Mouse (Mus musculus): Measurements from ENCODE around the gene Josd2.

The Josd2 gene

DNA sequence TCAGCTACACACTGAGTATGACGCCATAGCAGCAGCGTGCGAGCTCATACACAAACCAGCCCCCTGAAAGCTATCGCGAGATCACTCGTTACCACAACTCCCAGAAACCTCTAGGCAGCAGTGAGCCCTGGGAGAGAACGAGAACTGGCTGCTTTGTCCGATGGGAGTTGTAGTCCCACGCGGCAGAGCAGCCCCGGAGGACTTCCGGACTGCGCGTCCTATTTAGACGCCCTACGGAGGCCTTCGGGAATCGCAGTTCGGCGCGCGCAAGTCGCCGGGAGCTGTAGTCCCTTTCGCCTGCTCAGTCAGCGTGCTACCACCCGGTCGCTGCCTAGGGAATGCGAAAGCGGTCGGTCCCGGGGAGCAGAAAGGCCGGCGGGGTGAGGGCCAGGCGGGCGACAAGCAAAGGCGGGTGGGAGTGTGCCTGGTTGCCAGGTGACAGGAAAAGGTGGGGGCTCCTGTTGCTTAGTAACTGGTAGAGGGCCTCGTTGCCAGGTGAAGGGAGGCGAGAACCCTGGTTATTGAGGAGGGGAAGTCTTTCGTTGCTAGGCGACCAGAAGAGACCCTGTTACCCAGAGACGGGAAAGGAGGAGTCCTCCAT lies at the start of gene Josd2:
Gene Josd2, plus strand, starts transcription at position 170 of the 601 bp plus-strand sequence.
- DNase-seq (ENCODE audit: low spot score): peak; percentile 98

- no peak for DNase-seq (ENCODE audit: low spot score)
Observed at GRCm38 (mm10) chr7:44427666-44428065, 40.1 kb upstream of the Josd2 start.

DNA sequence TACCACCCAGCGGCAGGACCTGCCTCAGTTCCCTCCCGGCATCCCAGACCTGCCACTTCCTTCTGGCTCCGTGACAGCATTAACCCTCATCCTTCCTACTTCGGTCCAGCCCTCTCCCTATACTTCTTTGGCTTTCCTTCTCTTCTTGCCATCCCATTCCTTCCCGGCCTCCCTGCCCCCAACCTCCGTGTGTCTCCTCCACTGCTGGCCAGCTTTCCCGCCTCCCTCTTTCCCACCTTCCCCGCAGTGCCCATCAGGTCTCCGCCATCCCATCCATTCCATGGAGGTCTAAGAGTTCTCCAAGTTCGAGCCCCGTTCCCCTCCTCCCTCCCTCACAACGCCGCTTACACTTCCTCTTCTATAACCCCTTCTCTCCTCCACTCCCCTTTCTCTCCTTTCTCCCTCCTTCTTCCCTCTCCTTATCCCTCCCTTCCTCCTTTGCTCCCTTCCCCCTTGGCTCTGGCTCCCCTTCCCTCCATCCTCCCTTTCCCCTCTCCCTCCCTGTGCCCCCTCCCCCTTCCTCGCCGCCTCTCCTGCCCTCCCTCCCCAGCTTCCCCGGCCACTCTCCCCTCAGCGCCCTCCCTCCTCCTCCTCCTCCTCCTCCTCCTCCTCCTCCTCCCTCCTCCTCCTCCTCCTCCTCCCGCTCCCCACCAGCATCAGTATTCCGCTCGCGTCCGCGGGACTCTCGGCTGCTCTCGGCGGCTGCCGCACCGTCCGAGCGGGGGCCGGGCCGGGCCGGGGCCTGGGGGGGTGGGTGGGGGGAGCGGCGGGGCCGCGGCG lies 39.4 kb upstream of the Josd2 start:
- no peak for DNase-seq (ENCODE audit: low spot score)

GRCm38 (mm10) chr7:44428968-44429521 lies 38.7 kb upstream of the Josd2 start, which contains the start of gene Lrrc4b:
Gene Lrrc4b (plus strand): TSS chr7:44429018.
- no peak for DNase-seq (ENCODE audit: low spot score)

- no peak for DNase-seq (ENCODE audit: low spot score)
Observed at GRCm38 (mm10) chr7:44429534-44430488, 38.0 kb upstream of the Josd2 start.

DNA sequence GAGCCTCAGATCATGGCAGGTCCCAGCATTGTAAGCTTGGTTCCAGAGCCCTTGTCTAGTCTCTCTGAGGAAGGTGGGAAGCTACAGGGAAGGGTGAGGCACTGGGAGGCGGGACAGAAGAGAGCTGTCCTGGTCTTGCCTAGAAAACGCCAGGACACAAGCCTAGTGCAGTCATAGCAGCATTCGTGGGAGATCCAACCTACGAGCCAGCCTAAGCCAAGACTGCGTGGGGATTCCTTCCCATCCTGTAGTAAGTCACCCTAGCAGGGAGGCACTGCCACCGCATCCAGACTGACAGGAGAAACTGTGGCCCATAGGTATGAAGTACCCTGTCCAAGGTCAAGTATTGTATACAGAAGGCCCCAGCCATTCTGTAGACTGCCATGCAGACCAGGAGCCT lies 35.2 kb upstream of the Josd2 start:
- DNase-seq (ENCODE audit: low spot score): no peak

DNA sequence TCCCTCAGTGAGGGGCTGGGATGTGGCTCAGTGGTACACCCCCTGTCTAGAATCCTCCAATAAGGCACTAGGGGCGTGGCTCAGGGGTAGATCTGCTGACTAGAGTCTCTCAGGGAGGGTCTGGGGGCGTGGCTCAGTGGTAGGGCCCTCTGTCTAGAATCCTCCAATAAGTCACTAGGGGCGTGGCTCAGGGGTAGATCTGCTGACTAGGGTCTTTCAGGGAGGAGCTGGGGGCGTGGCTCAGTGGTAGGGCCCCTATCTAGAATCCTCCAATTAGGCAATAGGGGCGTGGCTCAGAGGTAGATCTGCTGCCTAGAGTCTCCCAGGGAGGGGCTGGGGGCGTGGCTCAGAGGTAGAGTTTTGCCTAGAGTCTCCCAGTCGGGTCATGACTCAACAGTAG lies 34.4 kb upstream of the Josd2 start:
- no peak for DNase-seq (ENCODE audit: low spot score)

- DNase-seq (ENCODE audit: low spot score): no peak
Observed at GRCm38 (mm10) chr7:44434089-44434488, 33.7 kb upstream of the Josd2 start.

DNA sequence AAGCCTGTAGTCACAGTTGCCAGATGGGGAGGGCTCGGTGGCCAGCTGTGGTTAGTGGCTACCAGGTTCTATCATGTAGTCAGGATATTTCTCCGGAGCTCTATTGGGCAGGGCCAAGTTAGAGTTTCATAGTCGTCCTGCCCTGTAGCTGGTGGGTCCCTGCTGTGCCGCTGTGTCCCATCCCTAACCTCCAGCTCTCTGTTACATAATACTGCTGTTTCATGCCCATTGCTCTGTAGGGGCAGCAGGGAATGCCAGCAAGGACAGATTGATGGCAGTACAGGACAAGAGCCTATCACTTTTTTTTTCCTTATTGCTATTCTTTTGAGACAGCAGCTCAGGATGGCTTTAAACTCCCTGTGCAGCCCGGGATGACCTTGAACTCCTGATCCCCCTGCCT lies 32.0 kb upstream of the Josd2 start:
- no peak for DNase-seq (ENCODE audit: low spot score)

GRCm38 (mm10) chr7:44436267-44436666 lies 31.5 kb upstream of the Josd2 start:
- no peak for DNase-seq (ENCODE audit: low spot score)

DNA sequence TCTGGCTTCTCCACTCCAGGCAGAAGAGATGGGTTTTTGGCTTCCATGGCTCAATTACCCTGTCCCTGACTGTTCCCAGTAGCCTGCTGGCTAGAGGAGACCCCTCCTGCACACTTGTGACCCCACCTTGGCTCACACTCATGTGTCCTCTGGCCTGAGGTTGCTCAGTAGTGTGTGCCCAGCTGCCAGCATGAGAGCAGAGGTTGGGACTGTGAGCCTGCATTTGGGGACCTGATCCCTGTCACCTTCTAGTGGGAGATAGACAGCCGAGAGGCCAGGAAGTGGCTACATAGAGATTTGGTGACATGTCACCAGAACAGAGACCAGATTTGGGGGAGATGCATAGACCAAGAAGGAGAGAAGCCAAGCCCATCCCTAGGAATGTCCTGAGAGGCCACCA lies 30.6 kb upstream of the Josd2 start:
- no peak for DNase-seq (ENCODE audit: low spot score)

GRCm38 (mm10) chr7:44437933-44438332 lies 29.8 kb upstream of the Josd2 start:
- no peak for DNase-seq (ENCODE audit: low spot score)

GRCm38 (mm10) chr7:44439696-44440095 lies 28.1 kb upstream of the Josd2 start:
- no peak for DNase-seq (ENCODE audit: low spot score)

GRCm38 (mm10) chr7:44440479-44440878 lies 27.3 kb upstream of the Josd2 start:
- no peak for DNase-seq (ENCODE audit: low spot score)

- DNase-seq (ENCODE audit: low spot score): no peak
Observed at GRCm38 (mm10) chr7:44441180-44441579, 26.6 kb upstream of the Josd2 start.

- DNase-seq (ENCODE audit: low spot score): no peak
Observed at GRCm38 (mm10) chr7:44441648-44442109, 26.1 kb upstream of the Josd2 start.

DNA sequence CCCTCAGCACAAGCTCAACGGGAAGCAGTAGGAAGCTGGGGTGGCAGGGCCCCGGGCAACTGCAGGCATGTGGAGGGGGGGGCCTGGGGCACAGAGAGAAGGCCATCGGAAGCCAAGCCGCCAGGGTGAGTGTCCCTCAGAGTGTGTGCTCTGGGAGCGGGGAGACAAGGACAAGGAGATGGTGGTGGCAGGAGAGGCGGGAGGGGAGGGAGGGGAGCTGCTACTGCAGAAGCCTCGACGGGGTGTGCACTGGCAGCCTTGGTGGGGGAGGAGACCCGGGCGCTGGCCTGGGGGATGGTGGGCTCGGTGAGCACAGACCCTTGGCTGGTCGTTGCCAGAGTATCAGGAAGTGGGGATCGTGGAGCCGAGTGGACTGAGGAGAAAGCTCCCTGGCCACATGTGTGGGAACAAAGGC lies 25.4 kb upstream of the Josd2 start:
- DNase-seq (ENCODE audit: low spot score): no peak

DNA sequence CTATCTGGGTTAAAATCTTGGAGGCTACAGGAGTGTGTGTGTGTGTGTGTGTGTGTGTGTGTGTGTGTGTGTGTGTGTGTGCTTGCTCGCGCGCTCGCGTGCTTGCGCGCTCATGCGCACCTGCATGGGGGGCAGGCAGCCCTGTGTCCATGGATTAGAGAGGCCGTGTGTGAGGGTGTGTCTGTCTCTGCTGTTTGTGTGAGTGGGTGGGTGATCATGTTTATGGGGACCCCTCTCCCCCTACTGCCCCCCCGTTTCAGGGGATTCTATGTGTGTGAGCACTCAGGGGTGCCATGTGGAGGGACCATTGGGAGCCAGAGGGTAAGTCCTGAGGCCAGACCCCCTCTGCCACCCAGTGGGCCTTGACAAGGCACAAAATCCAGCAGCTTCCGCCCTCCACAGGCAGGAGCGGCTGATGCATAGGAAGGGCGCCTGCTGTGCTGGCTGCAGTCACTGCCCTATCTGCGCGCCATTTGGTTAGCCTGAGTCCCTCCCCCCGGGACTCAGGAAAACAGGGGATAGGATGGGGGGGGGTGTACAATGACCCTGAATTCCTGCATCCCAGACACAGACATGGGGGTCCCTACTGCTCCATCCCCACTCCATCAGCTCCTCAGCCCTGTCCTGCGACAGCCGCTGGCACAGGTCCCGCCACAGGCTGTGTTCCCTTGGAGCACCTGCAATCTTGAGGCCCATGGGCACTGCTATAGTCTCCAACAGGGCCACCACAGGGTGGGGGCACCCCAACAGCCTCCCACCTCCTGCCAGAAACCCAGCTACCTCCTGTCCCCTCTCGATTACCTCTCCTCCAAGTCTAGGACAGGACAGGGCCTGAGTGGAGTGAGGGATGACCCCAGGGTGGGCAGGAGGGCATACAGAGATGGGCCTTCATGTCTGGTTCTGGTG lies 24.3 kb upstream of the Josd2 start:
- no peak for DNase-seq (ENCODE audit: low spot score)

- DNase-seq (ENCODE audit: low spot score): no peak
Observed at GRCm38 (mm10) chr7:44444886-44445527, 22.8 kb upstream of the Josd2 start.

DNA sequence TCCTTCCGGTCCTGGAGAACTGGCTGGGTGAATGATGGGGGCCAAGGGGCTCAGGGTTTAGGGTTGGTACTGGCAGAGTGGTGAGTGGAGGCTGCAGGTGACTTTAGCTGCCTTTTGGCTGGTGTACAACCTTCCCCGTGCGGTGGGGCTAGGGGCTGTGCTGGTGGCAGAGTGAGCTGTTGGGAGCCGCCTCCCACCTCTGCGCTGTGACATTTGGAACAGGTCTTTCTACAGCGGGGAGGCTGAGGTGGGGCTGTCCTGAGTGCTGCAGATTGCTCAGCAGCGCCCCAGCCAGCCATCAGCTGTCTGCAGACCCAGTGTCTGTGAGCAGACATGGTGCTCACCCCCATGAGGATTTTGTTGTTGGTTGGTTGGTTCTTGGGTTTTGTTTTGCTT lies 22.3 kb upstream of the Josd2 start:
- no peak for DNase-seq (ENCODE audit: low spot score)

Data from lung, postnatal 25 days (tissue).